Mouse (Mus musculus): Measurements from ENCODE around the gene Cdip1.
"Not testable (repeated sequence)": the region's sequence is repeated elsewhere in the genome, so short reads cannot be mapped to it uniquely, and the experiment has no call there.

Gene Cdip1

DNA sequence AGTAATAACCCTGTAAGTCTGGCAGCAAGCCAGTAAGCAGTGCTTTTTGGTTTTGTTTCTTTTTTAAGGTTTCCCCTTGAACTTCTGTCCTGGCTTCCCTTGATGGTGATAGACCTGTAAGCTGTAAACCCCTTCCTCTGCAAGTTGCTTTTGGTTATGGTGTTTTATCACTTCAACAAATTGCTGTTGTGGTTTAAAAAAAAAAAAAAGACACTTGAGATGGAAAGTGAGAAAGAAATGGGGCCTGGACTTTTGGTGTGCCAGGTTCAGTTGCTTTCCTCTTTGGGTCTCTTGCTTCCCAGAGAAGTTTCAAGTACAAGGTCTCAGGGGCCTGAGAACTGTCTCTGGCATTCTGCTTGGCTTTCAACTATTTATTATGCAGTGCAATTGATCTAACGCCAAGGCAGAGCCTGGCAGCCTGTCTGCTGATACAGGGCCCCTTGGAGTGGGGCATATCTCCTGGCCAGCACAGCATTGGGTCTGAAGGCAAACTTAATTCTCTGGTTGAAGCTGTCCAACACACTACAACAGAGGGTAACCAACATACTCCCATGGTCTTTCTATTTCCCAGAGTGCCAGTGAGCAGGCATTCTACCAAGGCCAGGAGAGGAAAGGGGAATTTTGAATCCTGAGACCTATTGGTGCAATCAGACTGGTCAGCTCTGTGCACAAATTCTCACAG, 16.7 kb downstream of the Cdip1 start:
- in situ Hi-C loops (cut with MboI; ENCODE audit: low sequenced_read_pairs), result no loop called here

DNA sequence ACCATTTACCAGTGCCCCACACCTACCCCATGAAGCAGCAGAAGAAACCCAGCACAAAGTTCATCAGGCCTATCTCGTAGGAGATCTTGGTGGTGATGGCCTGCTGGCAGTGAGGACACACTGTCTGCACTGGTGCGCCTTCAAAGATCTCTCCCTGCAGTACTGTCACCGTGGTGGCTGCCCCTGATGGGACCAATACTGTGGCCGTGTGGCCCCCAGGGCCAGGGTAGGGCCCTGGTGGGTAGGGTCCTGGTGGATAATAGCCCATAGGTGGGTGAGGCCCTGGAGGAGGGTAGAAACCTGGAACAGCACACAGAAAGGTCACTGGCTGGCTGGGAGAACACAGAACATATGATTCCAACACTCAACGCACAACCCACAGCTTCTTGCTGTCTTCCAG, 21.4 kb downstream of the Cdip1 start:
- in situ Hi-C loops (cut with MboI; ENCODE audit: low sequenced_read_pairs), result no loop called here

DNA sequence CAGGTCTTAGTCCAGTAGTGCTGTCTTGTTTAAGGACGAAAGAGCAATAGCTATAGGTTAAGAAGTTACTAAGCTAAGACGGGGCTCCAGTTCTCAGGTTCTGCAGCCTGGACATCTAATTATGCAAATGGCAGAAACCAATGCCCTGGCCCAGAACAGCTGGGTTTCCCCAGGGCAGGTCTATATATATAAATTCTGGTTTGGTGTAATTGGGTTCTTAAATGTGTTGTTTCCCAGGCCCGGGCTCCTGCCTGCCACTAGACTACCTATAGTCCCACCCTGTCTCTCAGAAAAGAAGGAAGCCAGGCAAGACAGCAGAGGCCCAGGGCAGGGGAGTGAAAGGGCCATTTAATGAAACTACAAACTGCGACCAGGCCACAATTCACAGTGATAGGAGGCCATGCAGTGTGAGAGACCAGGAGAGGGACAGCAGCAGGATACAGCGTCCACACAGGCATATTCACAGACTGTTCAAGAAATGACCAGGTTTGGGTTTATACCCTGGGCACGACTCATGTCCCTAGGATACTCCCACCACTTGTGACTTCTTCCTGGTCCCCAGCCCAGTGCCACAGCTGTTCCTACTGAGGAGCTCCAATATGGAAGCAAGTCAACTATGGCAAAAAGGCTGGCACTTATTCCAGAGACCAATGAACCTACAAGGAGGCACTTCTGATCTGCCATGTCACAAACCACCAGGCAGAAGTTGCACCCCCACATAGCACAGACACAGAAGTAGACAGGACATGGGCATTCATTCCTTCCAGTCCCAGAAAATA, 22.9 kb downstream of the Cdip1 start:
- in situ Hi-C loops (cut with MboI; ENCODE audit: low sequenced_read_pairs), result no loop called here

DNA sequence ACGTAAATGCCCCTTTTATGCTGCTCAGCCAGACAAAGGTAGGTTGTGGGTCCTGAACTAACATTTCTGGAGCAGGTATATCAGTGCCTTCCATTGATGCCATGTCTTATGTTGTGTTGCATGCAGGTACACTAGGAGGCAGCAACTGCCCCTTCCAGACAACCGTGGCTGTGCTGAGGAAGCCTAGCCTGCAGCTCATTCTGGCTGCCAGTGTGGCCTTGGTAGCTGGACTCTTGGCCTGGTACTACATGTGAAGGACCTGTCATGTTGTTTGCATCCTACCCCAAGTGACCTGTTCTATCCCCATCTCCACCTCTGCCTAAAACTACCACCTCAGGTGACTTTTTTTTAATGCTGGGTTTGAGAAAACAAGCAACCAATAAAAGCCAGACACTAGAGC, 24.2 kb downstream of the Cdip1 start:
- in situ Hi-C loops (cut with MboI; ENCODE audit: low sequenced_read_pairs), result no loop called here

DNA sequence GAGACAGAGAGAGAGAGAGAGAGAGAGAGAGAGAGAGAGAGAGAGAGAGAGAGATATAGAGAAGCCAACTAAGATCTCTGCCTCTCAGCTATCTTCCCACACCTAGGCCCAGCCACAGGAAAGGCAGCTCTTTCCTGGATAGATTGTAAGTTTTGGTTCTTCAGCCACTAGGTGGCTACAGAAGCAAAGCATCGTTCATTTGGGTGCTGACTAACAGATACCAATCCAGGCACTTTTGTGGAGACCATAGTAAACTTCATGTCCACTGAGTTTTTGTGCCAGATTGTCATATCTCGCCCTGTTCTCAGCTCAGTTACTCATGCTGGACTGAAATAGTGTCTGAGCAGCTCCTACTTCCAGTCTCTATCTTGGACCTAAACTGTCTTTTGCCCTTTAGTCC, 26.8 kb downstream of the Cdip1 start:
- in situ Hi-C loops (cut with MboI; ENCODE audit: low sequenced_read_pairs), result no loop called here

DNA sequence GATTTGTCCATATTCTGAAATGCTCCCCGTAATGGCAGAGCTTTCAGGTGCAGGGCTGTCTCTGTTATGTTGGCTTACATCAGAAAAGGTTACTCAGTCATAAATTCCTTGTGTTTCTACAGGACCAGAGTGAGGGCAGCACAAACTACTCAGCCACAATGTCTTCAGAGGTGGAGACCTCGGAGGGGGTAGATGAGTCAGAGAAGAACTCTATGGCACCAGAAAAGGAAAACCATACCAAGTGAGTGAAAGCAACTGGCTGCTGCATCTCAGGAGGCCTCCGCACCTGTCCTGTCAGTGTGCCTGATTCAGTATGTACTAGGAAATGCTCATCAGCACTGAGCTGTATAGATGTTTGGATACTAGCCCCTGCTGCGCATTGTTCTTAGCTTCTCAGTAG, 27.7 kb downstream of the Cdip1 start:
- in situ Hi-C loops (cut with MboI; ENCODE audit: low sequenced_read_pairs), result no loop called here

DNA sequence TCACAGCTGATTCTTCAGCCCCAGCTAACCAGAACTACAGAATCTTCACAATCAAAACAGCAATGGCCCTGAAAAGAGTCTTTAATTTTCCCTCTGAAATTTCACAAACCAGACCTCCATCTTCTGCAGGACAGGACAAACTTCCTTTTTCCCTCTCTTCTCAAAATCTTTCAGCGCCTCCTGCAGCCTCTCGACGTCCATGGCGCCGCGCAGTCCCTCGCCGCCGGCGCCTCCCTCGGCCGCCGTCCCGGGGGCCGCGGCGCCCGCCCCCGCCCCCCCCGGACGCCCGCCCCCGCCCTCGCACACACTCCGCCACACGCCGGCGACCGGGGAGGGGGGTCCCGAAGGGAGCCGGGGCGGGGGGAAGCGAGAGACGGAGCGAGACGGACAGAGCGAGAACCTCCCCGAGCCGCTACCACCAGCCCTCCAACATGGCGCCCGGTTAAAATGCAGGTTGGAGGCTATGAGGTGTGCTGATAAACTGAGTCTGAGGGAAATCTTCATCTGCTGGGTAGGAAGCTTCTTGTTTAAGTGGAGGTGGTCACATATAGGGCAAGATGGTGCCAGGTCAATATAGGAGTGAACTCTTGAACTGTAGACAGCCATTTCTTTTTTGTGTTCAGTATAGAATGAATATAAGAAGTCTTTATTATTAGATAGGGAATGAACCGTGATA, 33.3 kb downstream of the Cdip1 start:
- in situ Hi-C loops (cut with MboI; ENCODE audit: low sequenced_read_pairs), result not testable (repeated sequence)

DNA sequence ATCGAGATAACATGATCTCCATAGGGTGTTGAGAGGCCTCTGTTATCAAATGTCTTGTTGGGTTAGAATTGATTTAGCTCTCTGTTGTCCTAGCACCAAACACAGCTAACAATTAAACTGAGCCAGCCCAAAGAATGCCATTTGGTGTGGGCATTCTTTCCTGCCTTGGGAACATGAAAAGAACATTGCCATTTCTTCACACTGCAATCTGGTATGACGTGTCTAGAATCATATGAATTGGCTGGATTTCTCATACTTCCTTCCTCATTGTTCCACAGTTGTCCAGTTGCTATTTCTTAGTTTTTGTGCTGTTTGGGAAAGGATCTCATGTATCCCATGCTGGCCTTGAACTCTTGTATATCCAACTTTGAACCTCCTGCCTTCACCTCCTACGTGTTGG, 36.0 kb downstream of the Cdip1 start:
- in situ Hi-C loops (cut with MboI; ENCODE audit: low sequenced_read_pairs), result no loop called here

DNA sequence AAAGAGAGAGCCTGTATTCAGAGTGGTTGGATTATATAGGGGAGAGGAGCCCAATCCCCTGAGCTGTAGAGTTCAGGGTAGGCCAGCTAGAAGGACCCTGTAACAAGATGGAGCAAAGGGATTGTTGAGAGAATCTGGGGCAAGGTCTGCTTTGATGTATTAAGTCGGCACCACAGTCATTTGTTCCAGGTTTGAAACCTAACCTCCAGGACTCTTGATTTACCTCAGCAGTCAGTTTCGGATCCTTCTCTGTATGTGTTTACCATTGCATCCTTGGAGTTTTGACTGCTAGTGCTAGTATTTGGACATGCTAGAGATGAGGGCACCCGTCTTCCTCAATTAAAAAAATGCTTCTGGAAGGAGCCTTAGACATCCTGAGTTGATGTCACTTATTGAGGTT, 37.9 kb downstream of the Cdip1 start:
- in situ Hi-C loops (cut with MboI; ENCODE audit: low sequenced_read_pairs), result no loop called here

DNA sequence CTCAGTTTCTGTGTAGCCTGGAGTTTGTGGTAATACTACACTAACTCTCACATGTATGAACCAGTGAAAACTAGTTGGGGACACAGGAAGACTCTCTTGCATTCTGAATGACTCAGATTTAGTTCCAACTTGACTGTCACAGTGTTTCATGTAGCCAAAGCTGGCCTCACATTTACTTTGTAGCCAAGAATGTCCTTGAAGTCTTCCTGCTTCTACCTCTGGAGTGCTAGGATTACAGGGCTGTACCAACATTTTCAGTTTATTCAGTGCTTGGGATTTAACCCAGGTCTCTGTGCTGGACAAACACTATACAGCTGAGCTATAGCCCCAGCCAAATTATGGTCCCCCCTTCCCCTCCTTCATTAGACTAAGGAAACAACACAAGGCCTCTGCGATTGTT, 47.9 kb downstream of the Cdip1 start:
- in situ Hi-C loops (cut with MboI; ENCODE audit: low sequenced_read_pairs), result no loop called here

DNA sequence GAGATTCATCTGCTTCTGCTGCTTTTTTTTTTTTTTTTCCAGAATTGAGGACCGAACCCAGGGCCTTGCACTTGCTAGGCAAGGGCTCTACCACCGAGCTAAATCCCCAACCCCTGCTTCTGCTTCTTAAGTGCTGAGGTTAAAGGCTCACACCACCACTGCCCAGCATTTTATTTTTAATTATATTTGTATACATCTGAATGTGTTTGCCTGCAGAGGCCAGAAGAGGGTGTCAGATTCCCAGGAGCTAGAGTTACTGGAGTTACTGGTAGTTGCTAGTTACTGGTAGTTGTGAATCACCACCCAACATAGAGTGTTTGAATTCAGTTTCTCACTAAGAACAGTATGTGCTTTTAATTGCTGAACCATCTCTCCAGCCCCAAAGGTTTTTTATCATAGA, 50.1 kb downstream of the Cdip1 start:
- in situ Hi-C loops (cut with MboI; ENCODE audit: low sequenced_read_pairs), result no loop called here

DNA sequence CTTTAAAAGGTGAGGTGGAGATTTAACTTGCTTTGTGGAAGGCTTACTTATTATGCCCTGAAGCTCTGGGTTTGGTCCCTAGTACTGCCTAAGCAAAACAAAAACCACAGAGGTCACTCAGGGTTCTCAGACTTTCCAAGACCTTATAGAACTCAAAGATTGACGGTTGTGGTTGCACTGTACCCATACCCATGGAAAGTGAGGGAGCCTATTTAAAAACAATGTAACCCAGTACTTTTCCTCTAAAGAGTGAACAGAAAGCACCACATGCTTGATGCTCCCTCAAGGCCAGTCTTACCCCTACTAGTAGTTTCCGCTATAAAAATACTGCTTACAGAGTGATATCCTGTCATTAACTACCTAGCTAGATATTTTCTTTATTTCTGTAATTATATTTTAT, 53.8 kb downstream of the Cdip1 start:
- in situ Hi-C loops (cut with MboI; ENCODE audit: low sequenced_read_pairs), result no loop called here

DNA sequence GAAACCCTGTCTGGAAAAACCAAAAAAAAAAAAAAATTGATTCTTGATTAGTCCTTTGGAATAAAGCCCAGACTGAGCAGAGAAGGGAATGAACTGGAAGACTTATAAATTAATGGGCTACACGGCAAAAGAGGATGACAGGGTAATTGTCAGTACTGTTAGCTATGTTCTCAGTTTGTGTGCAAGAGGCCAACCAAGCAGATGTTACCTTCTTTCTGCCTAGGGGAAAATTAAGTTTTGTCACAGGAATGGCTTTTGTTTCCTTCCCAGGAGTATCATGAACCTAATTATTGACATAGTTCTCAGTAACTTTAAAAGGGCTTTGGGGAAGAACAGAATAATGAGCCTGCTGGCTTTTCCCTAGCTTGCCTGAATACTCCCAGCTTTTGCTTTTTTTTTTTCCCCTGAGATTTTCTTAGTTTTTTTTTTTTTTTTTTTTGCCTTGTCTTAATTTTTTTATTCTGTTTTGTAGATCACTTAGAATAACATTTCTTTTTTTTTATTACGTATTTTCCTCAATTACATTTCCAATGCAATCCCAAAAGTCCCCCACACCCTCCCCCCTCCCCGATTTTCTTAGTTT, 59.2 kb downstream of the Cdip1 start:
- in situ Hi-C loops (cut with MboI; ENCODE audit: low sequenced_read_pairs), result no loop called here

DNA sequence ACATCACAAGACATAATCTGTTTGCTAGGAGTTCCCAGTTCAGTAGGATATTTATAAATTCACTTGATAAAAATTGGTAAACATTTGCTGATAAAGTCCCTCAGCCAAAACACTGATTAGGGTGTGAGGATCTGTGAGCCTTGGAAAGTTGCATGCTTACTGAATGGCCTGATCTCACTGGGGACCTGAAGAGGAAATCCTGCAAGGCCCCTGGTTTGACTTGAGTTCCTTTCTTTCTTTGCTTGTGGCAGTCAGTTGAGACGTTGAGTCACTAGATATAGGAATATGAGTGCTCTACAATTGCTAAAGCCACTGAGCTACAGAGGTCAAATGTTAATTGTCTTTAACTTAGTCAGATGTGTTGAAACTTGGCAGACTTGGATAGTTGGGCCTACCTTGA, 62.1 kb downstream of the Cdip1 start:
- in situ Hi-C loops (cut with MboI; ENCODE audit: low sequenced_read_pairs), result no loop called here

DNA sequence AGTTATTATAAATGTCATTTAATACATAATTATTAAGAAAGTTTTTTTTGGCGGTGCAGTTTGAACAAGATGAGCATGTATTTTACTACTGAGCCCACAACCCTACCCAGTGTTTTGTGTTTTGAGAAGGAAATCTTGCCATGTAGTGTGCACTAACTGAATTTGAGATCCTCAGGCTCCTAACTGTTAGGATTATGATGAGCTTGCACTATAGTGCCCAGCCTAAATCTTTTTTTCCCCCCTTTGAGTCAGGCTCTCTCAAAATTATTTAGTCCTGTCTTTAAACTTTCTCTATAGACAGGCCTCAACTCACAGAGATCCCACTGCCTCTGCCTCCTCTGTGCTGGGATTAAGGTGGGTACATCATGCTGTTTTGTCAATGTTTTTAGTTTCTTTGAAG, 62.6 kb downstream of the Cdip1 start:
- in situ Hi-C loops (cut with MboI; ENCODE audit: low sequenced_read_pairs), result no loop called here

DNA sequence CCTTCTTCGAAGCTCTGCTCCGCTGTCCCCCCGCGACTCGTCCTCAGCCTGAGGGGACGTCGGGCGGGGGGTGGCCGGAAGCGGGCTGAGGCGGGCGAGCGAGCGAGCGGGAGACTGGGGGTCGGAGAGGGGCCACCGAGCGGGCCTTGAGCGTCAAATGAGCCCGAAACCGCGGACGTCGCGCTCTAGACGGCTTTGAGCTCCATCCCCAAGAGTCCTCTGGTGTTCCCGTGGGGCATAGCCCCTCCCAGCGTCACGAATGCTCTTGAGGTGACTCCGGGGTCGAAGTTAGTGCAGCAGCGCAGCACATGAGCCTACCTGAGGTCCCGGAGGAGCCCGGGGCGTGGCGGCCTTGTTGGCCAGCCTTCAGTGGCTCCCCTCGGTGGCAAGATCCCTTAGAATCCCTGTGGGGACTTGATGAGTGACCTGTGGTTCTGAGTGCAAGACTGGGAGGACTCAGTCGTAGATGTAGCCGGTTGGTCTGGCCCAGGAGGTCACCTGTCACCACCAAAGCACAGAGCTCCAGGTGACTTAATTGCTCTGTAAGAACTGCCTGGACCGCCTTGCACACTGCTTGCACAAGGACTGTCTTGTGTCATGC, 63.5 kb downstream of the Cdip1 start:
- in situ Hi-C loops (cut with MboI; ENCODE audit: low sequenced_read_pairs), result no loop called here

DNA sequence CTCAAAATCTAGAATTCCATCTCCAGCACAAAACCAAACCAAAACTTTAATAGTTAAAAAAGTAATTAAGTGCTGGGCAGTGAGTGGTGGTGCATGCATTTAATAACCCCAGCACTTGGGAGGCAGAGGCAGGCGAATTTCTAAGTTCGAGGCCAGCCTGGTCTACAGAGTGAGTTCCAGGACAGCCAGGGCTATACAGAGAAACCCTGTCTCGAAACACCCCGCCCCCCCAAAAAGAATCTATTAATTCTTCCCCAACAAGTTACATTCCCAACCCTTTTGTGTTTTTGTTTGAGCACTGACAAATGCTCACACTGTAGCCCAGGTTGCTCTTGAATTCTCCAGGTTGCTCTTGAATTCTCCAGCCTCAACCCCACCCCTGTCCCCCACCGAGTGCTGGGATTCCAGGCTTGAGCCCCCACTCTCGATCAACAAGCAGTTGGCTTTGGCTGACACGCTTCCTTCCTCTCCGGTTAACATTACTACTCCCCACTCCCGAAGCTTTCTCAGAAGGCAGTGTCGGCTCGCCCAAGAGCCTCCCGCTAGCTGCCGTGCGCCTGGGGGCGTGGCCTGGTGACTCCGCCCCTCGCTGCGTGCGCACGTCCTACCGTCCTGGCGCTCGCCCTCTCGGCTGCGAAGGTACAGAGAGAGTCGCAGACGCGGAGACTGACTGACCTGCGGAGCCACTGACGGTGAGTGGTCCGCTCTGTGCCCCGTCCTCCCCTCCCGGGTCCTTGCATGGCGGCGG, 64.1 kb downstream of the Cdip1 start, which contains the start of gene Hmox2:
Gene Hmox2, plus strand, starts transcription at position 582 of the 748 bp plus-strand sequence.
- in situ Hi-C loops (cut with MboI; ENCODE audit: low sequenced_read_pairs), result no loop called here

DNA sequence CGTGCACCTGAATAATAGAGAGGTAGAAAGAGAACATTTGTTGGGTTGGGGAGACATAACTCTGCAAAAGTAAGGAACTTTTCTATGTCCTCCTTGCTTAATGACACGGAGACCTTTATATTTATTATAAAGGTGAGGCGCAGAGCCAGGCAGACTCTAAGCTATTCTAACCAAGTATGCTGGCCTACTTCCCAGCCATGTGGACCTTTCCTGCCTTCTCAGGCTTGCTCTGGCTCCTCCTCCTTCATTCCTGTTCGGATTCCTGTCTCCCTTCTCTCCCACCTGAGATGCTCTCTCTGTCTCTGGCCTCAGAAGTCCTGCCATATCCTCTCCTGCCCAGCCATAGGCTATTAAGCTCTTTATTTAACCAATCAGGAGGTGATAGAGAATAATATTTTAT, 64.8 kb downstream of the Cdip1 start:
- in situ Hi-C loops (cut with MboI; ENCODE audit: low sequenced_read_pairs), result no loop called here

DNA sequence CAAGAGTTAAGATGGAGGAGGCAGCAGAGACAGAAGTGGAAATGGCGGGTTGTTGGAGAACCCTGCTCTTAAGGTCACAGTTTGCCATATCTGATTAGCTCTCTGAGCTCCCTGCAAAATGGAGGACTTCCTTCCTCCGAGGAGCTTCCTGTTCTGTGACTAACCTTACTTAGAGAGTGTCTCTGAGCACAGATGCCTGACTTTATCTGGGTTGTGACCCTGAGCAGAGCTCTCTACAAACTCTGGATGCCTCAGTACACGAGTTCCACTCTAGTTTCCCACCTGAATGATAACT, 67.2 kb downstream of the Cdip1 start:
- in situ Hi-C loops (cut with MboI; ENCODE audit: low sequenced_read_pairs), result no loop called here

DNA sequence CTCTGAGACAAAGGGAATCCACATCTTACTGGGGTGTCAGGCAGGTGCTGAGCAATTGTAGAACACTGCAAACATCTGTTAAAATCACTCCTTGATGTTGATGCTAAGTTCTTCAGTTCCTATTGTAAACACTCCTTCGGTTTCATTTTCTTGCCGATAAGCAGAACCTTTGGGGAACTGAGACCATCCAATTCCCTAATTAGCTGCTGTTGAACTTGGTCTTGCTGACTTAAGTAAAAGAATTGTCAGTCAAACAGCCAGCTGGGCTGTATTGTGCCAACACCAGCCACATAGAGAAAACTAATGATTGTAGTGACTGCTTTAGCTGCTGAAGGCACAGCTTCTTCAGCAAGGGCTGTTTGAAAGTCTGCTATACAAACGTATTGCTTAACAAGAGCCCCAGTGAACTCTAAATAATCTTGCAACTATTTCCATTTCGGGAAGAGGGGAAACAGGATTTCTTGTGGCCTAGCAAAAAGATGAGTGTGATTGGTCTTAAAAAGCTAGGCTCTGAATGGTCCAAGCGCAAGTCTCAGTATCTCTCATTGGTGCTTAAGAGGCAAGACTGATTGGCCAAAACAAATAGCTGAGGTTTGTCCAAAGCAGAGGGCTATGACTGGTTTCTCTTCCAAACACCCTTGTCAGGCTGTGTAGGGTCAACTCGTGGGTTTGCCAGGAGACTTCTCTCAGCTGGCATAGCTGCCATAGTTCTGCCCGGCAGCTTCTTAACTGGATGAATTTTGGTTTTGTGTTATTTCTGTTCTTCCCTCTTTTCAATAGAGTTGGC, 67.8 kb downstream of the Cdip1 start:
- in situ Hi-C loops (cut with MboI; ENCODE audit: low sequenced_read_pairs), result no loop called here
